Mouse (Mus musculus) sigmoid colon, adult 10 weeks (tissue): Measurements from ENCODE around the gene Ibsp. TPM values are rescaled to one million over a fixed set of nuclear protein-coding genes. Genes with fewer than 3 reads are reported as not detected.

Source experiments
- polyA plus RNA-seq: library from polyadenylated mRNA; stranded (reverse); fragments of 350-450 nt; fragmentation: Illumina TruSeq; extraction: RNeasy Lipid Tissue Mini Kit (QIAGEN cat#74804); gene quantifications from one replicate; pipeline ENCODE4 v1.2.3, GENCODE M21; 2014; ENCODE audit warnings: low read depth, low replicate concordance

Gene Ibsp
- polyA plus RNA-seq: not detected

DNA sequence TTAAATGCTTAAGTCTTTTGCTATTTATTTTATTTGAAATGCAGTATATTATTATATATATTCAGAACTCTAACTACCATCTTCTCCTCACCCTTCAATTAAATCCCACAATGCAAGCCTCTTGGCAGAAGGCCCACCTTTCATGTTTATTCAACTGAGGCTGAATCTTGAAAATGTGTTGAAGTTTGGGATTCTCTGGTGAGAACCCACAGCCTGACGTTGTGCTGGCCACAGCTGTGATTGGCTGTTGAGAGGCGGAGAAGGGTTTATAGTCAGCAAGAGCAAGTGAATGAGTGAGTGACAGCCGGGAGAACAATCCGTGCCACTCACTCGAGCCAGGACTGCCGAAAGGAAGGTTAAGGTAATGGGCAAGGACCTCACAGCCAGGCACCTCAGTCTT lies at the start of gene Ibsp:
Gene Ibsp (plus strand): TSS at position 178 of the 400 bp plus-strand sequence.

DNA sequence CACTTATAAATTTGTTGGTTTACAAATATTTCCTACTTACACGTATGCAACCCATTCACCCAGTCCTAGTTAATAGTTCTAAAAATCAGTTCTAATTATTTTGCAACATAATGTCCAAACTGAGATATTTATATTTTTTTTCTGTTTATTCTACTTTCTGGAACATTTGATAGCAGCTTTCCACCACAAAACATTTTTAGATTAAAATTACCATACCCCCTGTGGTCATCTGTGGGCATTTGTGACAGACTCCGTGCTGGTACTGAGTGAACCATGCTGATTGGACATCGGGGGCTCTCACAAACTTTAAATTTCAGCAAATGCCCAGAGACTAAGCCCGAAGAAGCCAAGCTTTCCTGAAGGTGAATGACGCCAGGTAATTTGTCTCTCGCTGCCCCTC lies 26.1 kb downstream of the Ibsp start, which contains the start of gene Mepe:
Gene Mepe (plus strand): TSS at position 301 of the 400 bp plus-strand sequence.

Other genes starting within 250 kb of the Ibsp start
- not detected for gene Gm17660, start 221.6 kb upstream of the Ibsp start, polyA plus RNA-seq
- gene Sparcl1, start 185.4 kb upstream of the Ibsp start, polyA plus RNA-seq: 307 TPM
- not detected for gene Dspp, start 128.5 kb upstream of the Ibsp start, polyA plus RNA-seq
- 0.28 TPM for gene Dmp1, start 96.6 kb upstream of the Ibsp start, polyA plus RNA-seq
- gene Mepe, start 26.2 kb downstream of the Ibsp start, polyA plus RNA-seq: not detected
- gene Spp1, start 135.9 kb downstream of the Ibsp start, polyA plus RNA-seq: 0.85 TPM
- 50.5 TPM for gene Pkd2, start 160.3 kb downstream of the Ibsp start, polyA plus RNA-seq
- 15.4 TPM for gene BC005561, start 209.2 kb downstream of the Ibsp start, polyA plus RNA-seq